Mouse (Mus musculus) small intestine, adult 2 months (tissue): ENCODE data around the gene Hoxb5. TPM values are rescaled to one million over a fixed set of nuclear protein-coding genes. Genes with fewer than 3 reads are reported as not detected.
A peak's percentile ranks its signal among the peaks of the same experiment; 100 is the strongest.

Source experiments
- H3K27ac ChIP-seq: fragments of 200-500 bp; 2 replicates; pipeline ENCODE4 v1.5.1; 2012; ENCODE audit warnings: low read depth, low read length, control low read depth, inconsistent platforms; ENCODE audit not compliant: insufficient read depth
- H3K27me3 ChIP-seq: fragments of 200-500 bp; 2 replicates; pipeline ENCODE4 v1.6.1; 2012; ENCODE audit warnings: mild to moderate bottlenecking, moderate library complexity, low read length, inconsistent platforms; ENCODE audit not compliant: control insufficient read depth, insufficient read depth
- H3K36me3 ChIP-seq: fragments of 200-500 bp; 2 replicates; pipeline ENCODE4 v1.6.1; 2012; ENCODE audit warnings: mild to moderate bottlenecking, low read length, control low read depth, inconsistent platforms; ENCODE audit not compliant: control insufficient read depth, insufficient read depth
- H3K4me1 ChIP-seq: fragments of 200-500 bp; 2 replicates; pipeline ENCODE4 v1.6.1; 2012; ENCODE audit warnings: low read length, inconsistent platforms, mixed read lengths; ENCODE audit not compliant: control insufficient read depth, insufficient read depth, insufficient read length
- H3K4me3 ChIP-seq: fragments of 200-500 bp; 2 replicates; pipeline ENCODE4 v1.5.1; 2012; ENCODE audit warnings: low read depth, mild to moderate bottlenecking, control low read depth, inconsistent platforms, low read length, moderate library complexity
- CTCF ChIP-seq: fragments of 200-500 bp; IDR thresholded peaks from 2 replicates; pipeline ENCODE4 v1.5.1; 2012; ENCODE audit warnings: low read depth, mild to moderate bottlenecking, control low read depth, inconsistent platforms, low read length, moderate library complexity, mixed read lengths; ENCODE audit not compliant: insufficient replicate concordance, insufficient read length; ENCODE audit errors: extremely low read depth
- POLR2A ChIP-seq: fragments of 200-500 bp; IDR thresholded peaks from 2 replicates; pipeline ENCODE4 v1.6.1; 2012; ENCODE audit warnings: low read depth, mild to moderate bottlenecking, control low read depth, inconsistent platforms, low read length, moderate library complexity
- WGBS: fragments of 180-500 bp; shearing (Covaris S2); methylation state at CpG from one replicate; pipeline ENCODE4 v1.1.7; 2018; 5-methylcytosine and 5-hydroxymethylcytosine counted together
- polyA plus RNA-seq: library from polyadenylated mRNA; depleted of rRNA; stranded (reverse); fragments of >200 nt; gene quantifications from 2 replicates; pipeline ENCODE4 v1.2.3, GENCODE M21; 2012

The Hoxb5 gene
- polyA plus RNA-seq, 1 experiment, result 3.2 TPM

DNA sequence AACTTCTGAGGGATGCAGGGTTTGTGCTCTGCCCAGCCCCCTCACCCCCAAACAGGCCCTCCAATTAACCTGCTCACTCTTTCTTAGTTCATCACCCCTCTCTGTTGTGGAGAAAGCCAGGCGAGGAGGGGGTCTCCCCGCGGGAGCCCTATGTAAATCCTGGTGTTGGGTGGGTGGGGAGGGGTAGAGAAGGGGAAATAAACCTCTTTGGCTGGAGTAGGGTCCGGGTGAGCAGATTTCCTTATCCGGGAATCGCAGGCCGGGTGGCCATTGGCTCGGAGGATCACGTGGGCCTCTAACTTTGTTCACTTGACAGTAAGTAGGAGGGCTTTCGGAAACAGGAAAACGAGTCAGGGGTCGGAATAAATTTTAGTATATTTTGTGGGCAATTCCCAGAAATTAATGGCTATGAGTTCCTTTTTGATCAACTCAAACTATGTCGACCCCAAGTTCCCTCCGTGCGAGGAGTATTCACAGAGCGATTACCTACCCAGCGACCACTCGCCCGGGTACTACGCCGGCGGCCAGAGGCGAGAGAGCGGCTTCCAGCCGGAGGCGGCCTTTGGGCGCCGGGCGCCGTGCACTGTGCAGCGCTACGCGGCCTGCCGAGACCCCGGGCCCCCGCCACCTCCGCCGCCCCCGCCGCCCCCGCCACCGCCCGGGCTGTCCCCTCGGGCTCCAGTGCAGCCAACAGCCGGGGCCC, 15.4 kb downstream of the Hoxb5 start:
- Histone ChIP-seq H3K36me3 (peaks cover 2% of the 10 kb centered on the region; the same call in 1 of the 2 replicates), H3K27ac (peak overlapping the region; percentile 75), H3K27me3 (peaks cover 40% of the 10 kb centered on the region), H3K4me3 (peak overlapping the region; percentile 70), H3K4me1 (peaks cover 5% of the 10 kb centered on the region; the same call in 1 of the 2 replicates)
- WGBS, result 2% methylated on average over 41 of the region's 45 CpGs
- TF ChIP-seq CTCF (no peak), POLR2A (no peak; the same call in 1 of the 2 replicates)

DNA sequence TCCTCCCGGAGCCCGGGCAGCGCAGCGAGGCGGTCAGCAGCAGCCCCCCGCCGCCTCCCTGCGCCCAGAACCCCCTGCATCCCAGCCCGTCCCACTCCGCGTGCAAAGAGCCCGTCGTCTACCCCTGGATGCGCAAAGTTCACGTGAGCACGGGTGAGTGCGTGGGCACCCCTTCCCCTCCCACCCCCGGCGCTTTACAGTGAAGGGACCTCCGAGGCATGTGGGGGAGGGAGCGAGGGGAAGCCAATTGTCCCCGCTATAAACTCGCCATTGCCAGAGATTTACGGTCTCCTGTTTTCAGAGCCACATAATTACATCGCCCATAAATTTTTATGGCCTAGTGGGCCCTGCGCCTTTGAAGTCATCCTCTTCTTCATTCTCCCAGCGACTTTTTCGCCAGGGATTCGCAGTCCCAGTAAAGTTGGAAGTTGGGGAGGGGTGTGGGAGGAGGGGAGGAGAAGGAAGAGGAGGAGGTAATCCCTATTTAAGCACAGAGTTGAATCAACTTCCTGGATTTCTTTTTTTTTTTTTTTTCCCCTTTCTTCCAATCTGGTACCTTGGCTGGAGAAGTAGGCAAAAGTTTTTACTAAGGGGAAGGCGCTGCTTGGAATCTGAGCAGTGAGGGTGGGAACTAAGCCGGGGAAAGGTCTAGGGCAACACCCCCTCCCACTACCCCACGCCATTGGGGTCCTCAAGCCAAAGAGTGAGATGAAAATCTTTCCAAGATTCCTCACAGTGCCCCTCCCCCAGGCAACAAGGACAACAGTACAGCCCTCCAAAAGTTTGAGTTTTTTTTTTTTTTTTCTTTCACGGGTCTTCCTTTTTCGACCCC, 16.2 kb downstream of the Hoxb5 start:
- no peak for TF ChIP-seq CTCF
- no peak for TF ChIP-seq POLR2A

DNA sequence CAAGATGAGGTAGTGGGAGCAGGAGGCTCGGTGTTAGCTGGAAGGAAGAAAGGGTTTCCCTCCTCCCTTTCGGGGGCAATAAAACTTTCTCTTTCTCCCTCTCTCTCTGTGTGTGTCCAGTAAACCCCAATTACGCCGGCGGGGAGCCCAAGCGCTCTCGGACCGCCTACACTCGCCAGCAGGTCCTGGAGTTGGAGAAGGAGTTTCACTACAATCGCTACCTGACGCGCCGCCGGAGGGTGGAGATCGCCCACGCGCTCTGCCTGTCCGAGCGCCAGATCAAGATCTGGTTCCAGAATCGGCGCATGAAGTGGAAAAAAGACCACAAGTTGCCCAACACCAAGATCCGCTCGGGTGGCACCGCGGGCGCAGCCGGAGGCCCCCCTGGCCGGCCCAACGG, 16.8 kb downstream of the Hoxb5 start:
- Histone ChIP-seq H3K27me3 (peaks cover 30% of the 10 kb centered on the region), H3K27ac (peak overlapping the region; percentile 69), H3K4me3 (peak overlapping the region; percentile 70), H3K36me3 (peaks cover 2% of the 10 kb centered on the region; the same call in 1 of the 2 replicates), H3K4me1 (peaks cover 5% of the 10 kb centered on the region; the same call in 1 of the 2 replicates)
- WGBS, result 4% methylated on average over 29 of the region's 29 CpGs
- TF ChIP-seq POLR2A (no peak), CTCF (no peak)

More for the DNA sequence above, 16.2 kb downstream of the Hoxb5 start:
- Histone ChIP-seq H3K36me3 (peaks cover 2% of the 10 kb centered on the region; the same call in 1 of the 2 replicates), H3K27me3 (peaks cover 35% of the 10 kb centered on the region), H3K27ac (peak overlapping the region; percentile 72), H3K4me3 (peak overlapping the region; percentile 70), H3K4me1 (peaks cover 5% of the 10 kb centered on the region; the same call in 1 of the 2 replicates)
- 2% methylated on average over 30 of the region's 34 CpGs for WGBS

DNA sequence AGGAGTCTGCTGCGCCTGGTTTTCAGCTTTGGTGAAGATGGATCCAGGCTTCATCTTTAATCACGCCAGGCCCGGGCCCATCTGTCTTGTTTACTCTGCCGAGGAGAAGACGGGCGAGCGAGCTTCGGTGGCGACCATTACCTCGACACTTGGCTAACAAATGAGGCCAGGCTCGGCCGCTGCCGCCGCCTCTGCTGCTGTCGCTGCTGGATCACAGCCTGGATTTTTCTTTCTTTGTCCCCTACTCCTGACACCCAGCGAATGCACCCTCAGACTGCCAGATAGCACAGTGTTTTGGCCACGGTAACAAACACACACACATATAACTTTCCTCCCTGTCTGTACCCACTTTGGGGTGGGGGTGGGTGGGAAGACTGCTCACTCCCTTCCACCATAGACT, 17.6 kb downstream of the Hoxb5 start:
- Histone ChIP-seq H3K4me1 (peaks cover 5% of the 10 kb centered on the region; the same call in 1 of the 2 replicates), H3K27me3 (peaks cover 30% of the 10 kb centered on the region), H3K27ac (peak overlapping the region; percentile 49), H3K36me3 (peaks cover 2% of the 10 kb centered on the region; the same call in 1 of the 2 replicates), H3K4me3 (peak overlapping the region; percentile 26)
- WGBS, result 24% methylated on average over 17 of the region's 17 CpGs
- TF ChIP-seq POLR2A, result no peak
- TF ChIP-seq CTCF, result no peak

DNA sequence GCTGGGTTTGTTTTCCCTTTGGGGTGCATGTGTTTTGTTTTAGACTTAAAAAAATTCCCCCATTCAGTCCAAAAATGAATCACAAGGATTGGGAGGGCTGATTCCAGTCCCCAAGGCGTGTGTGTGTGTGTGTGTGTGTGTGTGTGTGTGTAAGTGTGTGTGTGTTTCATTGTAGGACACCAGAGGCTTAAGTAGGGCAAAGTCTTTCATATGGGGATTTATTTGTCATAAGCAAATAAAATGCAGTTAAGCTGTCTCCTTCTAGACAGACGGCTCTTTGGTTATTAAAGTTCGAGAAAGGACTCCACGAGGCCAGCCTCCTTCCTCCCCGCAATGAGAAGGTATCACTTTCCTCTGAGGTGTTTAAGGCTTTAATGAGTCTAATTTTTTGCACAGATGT, 18.7 kb downstream of the Hoxb5 start:
- peaks cover 5% of the 10 kb centered on the region; the same call in 1 of the 2 replicates for H3K4me1 ChIP-seq
- TF ChIP-seq POLR2A, result no peak
- TF ChIP-seq CTCF, result no peak
- H3K4me3 ChIP-seq, result no peak overlapping the region
- H3K27me3 ChIP-seq, result peaks cover 34% of the 10 kb centered on the region
- WGBS, result 23% methylated on average over 5 of the region's 5 CpGs
- peaks cover 2% of the 10 kb centered on the region; the same call in 1 of the 2 replicates for H3K36me3 ChIP-seq
- H3K27ac ChIP-seq, result no peak overlapping the region

DNA sequence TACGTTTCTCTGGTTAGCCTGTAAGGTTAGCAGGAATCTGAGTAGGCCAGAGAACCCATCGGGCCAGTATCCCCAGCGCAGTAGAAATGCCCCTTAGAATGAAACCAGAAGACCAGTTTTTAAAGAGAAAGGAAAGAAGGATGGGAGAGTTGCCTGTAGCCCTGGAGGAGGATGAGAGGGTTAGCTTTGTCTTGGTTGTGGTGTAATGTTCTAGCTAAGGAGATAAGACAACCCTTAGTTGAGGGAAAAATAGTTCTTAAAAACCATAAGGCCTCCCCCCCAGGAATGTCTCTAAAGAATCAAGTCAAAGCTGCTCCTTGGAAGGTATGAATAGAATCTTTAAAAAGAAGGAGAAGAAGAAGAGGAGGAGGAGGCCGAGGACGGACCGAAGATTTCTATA, 19.6 kb downstream of the Hoxb5 start:
- Histone ChIP-seq H3K27me3 (peaks cover 34% of the 10 kb centered on the region), H3K4me1 (peaks cover 5% of the 10 kb centered on the region; the same call in 1 of the 2 replicates), H3K27ac (peak overlapping the region; percentile 45; the same call in 1 of the 2 replicates), H3K36me3 (peaks cover 2% of the 10 kb centered on the region; the same call in 1 of the 2 replicates), H3K4me3 (no peak overlapping the region)
- TF ChIP-seq POLR2A, result no peak
- TF ChIP-seq CTCF, result no peak
- WGBS, result 61% methylated on average over 6 of the region's 6 CpGs
